Mouse (Mus musculus) retina, embryonic 14.5 days (tissue): Measurements from ENCODE around the gene Ghitm.
"Not testable (repeated sequence)": the region's sequence is repeated elsewhere in the genome, so short reads cannot be mapped to it uniquely, and the experiment has no call there.

ENCODE experiments used
- DNase-seq: peaks from one replicate; pipeline ENCODE4 v3.0.0-alpha.2; 2015; ENCODE audit warnings: low spot score

The Ghitm gene

DNA sequence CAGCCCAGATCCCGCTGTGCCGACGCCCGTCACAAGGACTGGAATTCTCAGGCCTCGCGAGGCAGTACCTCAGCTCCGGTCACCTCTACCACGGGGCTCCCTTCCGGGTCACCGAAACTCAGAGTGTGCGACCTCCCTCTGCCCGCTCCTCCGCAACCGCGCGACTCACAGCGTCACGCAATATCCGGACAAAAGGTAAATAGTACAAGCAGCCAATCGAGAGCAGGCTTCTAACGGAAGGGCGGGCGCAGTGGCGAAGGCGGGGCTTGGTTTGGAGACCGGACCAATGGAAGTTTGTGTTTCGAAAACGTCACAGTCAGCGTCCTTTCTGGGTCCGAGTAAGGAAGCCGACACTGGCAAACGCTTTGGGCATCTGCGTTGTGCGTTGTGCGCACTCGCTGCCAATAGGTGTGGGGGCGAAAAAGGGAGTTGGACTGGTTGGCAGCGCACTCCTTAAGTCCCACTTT lies at the start of gene Ghitm:
Gene Ghitm, minus strand, starts transcription at position 146 of the 467 bp plus-strand sequence.
- DNase-seq, result peak; percentile 98

DNA sequence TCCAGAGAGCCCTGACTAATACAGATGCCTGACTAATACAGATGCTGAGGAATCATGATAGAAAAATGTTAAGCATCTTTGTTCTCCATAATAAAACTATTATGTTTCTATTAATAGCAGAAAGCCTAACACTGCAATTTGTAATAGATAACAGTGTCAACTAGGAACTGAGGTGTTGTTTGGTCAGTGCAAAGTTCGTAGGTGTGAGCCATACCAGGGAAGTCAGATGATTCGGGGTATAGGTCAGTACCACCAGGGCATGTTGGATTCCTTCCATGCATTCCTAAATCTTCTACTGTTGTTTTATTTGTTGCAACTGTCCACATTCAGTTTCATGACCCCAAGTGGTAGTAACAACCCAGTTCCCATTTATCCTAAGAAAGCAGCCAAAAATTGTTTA lies 49.8 kb upstream of the Ghitm start:
- no peak for DNase-seq

DNA sequence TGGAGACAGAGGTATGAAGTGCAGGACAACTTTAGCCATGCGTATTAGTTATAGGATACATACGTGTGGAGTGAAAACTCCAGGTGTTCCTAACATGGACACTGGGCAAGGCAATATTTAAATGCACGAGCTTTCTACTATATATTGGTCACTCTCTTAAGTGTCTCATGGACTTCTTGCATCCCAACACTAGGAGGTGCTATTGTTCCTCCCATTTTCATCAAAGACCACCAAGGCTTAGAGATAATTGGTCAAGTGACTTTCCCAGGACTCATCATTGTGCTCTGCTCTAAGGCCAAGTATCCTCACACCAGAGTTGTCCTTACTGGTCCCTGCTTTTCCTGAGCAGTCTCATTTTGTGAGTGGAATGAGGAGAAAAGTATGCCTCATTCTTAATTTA lies 39.4 kb upstream of the Ghitm start:
- DNase-seq, result peak; percentile 31

DNA sequence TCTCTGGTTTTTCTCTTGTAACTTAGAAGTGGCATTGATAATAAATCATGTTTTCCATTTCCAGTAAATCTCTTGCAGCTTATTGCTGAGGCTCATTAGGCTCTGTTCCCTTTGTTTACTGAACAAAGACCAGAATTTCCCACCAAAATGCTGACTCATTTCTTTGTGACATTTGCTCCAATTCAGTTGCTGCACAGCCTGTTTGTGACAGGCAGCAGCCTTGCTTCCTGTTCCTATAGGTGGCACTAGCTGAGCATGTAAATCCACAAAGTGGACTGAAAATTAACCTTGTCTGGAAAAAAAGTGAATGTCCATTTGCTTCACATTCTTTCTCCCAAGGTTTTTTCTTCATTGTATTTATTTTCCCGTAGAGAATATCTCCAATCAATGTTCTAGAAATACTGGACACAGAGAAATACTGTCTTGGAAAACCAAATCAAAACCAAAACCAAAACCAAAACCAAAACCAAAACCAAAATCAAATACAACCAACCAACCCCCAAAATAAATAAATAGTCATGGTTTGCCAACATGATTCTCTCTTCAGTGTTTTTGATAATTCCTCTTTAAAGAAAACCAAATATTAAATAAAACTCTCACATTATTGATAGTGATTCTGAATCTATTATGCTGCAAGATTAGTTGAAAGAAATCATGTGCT lies 30.3 kb upstream of the Ghitm start:
- peak; percentile 75 for DNase-seq

DNA sequence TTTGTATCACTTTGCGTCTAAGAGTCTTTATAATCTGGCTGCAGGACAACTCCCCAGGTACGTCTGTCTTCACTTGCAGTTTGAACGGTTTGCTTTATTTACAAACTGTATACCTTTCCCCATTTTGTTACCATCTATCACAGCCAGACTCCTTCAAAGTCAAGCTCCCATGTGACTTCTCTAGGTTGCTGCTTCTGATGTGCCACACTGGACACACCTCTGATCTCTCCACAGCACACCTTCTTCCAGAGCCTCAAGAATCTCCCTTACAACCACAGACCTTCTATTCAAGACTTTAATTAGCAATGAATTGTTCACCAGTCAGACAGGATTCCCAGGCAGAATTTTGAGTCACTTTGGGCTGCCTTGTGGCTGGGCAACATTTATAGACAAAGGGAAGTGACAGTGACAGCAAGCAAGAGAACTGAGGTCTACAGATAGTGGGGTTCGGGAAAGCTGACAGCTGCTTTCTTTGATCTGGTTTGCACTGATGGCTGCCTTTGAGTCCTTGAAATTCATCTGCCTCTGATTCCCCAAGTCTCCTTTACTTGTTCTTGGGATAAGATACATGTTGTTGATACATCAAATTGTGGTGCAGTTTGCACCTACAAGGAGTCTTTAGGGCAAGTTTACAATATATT lies 29.4 kb upstream of the Ghitm start:
- peak; percentile 5 for DNase-seq

DNA sequence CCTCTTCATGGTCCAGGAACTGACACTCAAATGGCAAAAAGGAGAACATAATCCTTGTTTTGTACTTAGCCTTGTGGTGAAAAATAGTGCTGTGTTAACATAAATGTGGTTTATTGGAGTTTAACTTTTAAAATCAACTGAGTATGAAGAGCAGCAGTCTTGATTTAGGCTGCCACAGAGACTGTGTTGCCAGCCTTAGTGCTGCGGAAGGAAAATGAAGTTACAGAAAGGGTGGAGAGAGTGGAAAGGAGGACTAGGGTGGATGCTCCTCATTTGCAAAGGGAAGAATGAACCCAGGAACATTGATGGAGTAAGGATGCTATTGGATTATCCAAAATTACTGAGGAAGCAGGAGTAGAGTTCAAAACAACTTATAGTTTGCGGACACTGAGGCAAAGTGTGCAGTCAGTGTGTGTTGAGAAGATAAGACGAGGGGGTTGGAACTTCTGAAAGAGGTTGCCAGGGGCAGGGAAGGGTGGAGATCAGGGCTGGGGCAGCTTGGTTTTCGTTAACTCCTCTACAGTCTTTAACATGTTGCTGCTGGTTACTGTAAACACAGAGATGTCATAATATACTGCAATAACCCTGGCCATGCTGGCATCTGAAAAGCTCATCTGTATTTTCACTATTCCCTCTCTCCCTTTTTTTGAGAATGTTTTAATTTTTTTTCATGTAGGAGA lies 28.3 kb upstream of the Ghitm start:
- no peak for DNase-seq

DNA sequence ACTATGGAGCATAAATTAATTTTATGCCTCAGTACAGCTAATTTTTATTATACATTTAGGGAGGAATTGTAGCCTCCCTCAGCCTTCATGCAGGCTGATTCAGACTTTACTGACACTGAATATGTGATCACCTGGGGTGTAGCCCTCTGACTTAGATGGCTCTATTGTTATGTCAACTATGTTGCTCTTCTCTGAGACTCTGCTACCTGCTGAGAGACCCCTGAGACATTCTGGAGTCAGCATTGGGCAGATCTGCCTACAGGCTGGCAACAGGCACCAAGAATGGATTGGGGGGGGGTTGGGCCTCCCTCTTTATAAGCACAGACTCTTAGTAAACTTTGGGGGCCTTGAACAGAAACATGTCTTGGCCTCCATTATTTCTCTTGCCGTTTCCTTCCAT lies 19.3 kb upstream of the Ghitm start:
- no peak for DNase-seq

DNA sequence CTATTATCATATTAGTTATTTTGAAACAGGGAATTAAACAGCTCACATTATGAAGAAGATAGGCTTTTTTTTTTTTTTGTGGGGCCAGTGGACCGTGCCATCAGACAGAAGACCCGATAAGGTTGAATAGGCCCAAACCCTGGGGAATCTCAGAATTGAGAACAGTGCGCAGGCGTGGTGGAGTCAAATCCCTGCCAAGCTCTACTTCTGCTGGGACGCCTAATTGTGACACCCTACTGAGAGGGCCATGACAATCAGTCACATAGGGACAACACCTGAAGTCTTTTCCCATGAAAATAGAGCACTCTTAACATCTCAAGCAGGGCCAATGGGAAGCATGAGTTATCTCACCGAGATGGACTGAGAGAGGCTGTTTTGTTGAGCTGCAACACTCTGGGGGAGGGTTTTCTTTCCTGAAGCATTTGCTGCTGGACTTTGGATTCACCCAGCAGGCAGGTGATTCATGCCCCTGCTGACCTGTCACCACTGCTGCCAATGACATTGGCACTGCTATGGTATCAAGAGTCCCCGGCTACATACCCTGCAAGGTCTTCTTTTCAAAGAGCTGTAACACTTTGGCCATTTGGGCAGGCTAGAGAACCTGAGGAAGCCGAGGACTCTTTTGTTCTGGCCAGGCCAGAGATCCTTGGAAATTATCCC lies 4.1 kb upstream of the Ghitm start:
- DNase-seq, result no peak

DNA sequence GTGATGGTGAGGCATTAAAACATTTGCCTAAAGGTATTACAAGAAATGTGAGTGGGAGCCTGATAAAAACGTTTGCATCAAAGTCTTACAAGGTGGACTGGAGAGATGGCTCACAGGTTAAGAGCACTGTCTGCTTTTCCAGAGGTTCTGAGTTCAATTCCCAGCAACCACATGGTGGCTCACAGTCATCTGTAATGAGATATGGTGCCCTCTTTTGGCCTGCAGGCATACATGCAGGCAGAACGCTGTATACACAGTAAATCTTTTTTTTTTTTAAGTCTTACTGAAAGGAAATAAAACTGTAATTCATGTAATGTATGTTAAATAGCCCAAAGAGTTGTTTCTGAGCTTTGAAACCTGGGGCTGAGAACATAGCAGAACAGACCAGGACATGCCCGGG lies 2.5 kb upstream of the Ghitm start:
- DNase-seq, result not testable (repeated sequence)

DNA sequence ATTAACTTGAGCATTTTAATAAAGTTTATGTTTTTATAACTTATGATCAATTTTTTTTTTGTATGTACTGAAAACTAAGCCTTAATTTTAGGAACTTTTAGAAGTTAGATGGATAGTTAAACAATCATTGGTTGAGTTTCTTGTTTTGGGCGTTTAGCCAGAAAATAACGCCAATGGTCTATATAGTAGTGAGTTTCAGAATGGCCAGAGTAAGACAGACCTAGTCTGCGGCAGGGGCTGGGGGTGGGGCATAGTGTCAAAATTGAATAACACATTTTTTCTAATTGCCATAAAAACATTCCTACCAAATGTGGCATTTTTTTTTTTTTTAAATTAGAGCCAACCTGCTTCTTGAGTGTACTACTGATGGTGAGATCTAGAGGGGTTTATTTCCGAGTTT lies 1.0 kb upstream of the Ghitm start:
- no peak for DNase-seq

DNA sequence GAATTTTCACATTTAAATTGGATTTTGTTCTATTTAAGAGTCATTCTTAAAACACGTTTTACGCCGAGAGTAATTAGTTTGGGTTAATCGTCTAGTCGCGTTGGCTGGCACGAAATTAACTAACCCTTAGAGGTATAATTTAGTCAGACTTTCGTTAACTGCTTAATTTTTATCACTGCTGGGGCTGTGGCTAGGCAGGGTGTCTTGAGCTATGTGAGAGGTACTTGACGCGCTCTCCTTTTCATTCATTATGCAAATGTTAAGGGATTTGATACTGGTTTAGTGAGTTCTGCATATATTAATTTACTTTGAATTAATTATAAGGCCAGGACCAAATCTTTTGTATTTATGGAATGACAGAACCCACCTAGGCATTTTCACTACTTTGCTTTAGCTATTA lies 599 bp upstream of the Ghitm start:
- DNase-seq, result no peak

DNA sequence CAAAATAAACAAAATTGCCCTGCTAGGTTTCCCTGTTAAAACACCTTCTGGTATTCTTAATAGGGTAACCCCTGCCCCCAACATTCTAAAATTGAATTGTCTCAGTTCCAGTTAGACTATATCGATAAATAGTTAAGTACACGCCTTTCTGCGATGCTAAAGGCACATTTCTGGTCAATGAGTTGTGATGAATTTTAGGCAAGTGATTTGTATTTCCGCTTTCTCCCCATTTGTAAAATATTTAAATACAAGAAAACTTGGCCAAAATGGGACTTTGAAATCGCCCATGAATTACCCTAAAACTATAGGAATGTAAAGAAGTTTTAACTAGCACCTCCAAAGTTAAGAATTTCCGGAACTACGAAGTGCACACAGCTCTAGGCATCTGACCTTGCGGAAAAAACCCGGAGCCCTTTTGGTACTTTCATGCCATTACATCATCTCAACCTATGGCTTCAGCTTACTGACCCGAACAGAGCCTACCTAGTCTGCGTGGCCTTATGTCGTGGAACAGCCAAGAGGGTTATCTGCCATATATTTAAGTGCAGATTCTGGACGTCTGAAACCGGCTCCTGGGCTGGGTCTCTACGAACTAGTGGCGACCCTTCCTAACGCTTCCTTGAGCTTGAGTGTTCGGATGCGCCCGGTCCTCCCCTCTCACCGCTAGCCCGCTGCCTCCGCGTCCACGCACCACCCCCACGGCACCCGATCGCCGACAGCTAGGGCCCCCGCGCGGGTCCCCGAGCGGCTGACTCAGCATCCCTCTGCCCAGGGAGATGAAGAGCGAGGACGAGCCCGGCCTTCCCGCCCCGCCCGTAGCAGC lies 557 bp downstream of the Ghitm start:
- DNase-seq, result no peak

DNA sequence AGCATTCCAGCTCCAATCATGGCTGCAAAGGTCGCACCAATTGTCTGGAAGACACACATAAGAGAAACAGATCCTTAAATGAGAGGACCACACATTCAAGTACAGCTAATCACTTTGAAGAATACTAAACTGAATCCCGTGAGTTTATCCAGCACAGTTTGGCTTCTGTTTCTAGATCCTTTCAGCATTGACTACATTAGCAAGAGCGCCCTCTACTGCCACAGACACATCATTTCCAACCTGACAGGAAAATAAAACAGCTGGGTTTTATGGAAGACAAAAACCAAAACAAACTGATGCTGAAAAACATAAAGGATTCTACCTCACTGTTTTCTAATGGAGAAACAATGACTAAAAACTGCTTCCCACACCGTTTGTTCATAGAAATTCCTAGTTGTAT lies 7.4 kb downstream of the Ghitm start:
- peak; percentile 75 for DNase-seq

DNA sequence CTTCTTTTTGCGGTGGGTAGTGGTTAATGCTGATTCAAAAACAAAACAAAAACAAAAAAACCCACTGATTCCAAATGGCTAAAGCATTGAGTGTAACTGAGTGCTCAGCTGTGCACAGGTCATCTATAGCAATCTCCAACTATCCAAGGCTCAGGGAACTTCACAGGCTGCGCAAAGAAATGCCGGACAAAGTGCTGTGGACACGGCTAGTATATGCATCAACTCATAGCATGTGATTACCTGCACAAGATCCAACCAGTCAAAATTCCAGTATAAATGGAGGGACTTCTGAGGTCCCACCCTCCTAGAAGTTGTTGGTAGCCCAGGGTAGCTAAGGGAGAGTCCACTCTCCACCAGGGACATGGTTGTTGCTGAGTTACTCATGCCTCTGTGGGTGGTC lies 15.8 kb downstream of the Ghitm start:
- no peak for DNase-seq

DNA sequence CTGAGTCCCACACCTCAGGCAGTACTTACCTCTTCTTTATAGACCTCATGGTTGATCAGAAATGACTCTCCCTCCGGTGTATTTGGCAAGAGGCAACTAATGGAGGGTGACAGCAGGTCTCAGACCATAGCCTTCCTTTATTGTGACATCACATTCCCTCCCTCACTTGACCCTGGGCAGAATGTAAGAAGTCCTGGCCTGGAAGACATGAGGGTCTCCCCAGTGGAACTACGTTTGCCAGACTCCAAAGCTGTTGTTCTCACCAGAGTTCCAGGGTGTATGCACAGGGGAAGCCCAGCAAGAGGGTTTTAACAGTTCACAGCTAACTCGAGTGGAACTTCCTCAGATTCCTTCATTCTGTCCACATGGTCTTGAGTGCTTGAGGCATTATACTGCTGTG lies 21.1 kb downstream of the Ghitm start, which contains the start of gene 2610528A11Rik:
Gene 2610528A11Rik, minus strand, starts transcription at position 101 of the 400 bp plus-strand sequence.
- no peak for DNase-seq

DNA sequence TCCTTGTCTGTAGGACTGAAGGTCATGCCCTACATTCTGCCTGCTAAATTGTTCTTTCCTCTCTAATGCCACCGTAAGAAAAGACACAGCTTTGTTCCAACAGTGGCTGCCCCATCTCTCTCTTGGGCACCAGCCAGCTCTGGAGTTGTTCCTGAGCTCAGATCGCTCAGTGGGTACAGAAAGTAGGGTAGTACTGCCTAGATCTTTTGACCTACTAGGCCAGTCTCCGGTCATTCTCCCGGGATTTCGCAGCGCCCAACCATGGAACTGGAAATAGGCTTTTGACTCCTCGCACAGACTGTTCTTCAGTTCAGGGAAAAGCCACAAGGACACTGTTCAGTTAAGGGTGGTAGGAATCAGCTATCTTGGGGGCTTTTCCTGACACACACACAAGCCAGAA lies 22.1 kb downstream of the Ghitm start:
- no peak for DNase-seq

DNA sequence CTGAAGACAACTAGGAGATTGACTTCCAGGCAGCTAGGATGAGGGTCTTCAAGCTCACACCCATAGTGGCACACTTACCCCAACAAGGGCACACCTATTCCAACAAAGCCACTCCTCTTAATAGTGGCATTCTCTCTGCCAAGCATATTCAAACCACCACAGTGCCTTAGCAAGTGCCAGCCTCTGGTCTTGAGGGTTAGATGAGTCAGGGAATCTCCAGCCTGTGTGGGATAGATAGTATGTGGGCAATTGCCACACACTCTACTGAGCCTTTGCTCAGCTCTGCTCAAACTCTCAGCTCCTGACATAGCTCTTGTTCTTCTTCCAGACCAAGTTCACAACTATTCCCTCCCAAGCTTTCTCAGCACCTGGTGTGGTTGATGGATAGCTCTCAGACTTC lies 23.7 kb downstream of the Ghitm start:
- DNase-seq, result no peak

DNA sequence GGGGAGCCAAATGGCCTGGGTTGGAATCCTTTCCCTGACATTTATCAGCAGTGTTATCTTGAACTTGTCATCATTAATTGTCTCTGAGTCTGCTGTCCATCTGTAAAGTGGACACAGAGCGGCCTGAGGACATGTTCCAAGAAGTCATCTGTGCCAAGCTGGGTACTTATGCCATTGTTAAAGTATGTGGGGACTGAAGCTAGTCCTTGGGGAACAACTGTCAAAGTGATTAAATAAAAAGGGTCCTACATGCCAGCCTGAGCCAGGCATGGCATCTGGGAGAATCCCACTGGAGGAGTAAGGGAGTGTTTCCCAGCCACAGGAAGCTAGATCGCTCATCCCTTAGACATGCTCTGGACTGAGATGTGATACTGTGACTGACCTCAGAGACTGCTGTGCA lies 24.6 kb downstream of the Ghitm start:
- no peak for DNase-seq

DNA sequence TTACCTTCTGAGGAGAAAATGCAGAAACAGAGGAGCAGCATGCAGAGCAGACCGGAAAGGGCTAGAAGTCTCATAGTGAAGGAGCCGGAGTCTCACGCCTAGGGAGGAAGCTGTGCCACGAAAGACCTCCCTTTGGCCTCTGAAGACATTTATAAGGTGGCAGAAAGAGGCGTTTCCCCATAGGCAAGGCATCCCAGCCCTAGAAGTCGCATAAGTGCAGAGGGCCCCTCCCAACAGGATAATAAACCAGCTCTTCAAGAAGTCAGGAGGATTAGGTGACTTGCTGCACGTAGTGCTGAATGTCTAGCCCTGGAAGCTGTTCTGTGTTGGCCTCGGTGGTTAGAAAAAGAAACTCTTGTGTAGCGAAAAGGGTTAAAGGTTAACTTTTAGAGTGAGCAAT lies 25.1 kb downstream of the Ghitm start:
- no peak for DNase-seq

DNA sequence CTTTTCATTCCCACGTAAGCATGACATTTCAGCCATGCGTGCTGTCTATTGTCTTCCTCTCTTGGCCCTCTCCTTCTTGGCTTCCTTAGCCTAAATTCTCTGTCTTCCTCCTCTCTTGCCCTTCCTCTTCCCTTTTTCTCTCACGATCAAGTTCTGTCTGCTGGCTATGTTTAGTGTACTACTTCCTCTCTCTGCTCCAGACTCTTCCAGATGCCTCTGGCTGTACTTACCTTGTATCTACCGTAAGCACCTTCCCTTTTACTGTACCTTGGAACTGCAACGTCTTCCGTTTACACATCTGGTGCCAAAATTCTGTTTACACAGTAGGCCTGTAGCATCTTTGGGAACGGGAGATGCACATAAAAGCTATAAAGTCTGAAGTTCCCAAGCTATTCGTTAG lies 25.6 kb downstream of the Ghitm start:
- DNase-seq, result no peak

DNA sequence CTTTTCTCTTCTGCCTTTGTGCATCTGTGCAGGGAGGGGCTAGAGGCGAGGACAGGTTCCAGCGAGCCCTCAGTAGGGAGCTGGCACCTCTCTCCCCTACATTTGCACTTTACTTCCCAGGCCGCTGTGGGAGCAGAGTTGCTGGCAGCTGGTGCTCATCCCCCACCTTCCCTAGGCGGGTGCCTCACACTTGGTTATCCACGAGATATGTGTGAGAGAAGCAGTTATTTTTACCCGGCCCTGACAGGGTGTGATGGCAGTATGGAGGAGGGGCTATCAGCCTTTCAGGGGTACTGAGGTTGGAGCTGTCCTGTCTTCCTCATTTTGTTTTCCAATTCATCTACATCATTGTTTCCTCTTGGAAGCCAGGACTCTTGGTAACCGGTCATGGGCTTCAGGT lies 29.2 kb downstream of the Ghitm start:
- no peak for DNase-seq

DNA sequence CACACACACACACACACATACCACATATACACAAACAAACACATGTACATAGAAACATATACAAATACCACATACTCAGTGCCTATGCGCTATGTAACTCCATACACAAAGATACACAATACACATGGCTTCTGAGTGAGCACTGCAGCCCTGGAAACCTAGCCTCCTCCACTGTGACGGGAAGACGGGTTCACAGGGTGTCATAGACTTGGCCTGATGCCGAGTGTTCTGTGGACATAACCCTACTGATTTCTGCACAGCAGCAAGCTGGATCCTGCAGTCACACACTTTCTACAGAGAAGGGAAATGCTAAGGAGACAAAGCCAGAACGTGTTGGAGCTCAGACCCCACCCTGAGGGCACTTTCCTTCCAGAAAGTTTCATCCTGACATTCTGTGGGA lies 30.3 kb downstream of the Ghitm start:
- no peak for DNase-seq
